Mouse (Mus musculus) hindbrain, embryonic 14.5 days (tissue): Measurements from ENCODE around the gene Txnrd2. TPM values are rescaled to one million over a fixed set of nuclear protein-coding genes. Genes with fewer than 3 reads are reported as not detected.

Source experiments
- ATAC-seq: fragments of 200-750 bp; cut with Nextera tagmentation; 2 replicates; pipeline ENCODE4 v1.8.0; 2017; ENCODE audit warnings: moderate number of reproducible peaks, mild to moderate bottlenecking, moderate TSS enrichment, moderate library complexity; ENCODE audit not compliant: low FRiP score
- DNase-seq: peaks from one replicate; pipeline ENCODE4 v3.0.0-alpha.2; 2015; ENCODE audit warnings: low spot score
- H3K27ac ChIP-seq: fragments of 300-500 bp; sonication (generic); 2 replicates; pipeline ENCODE4 v1.5.1; 2014; ENCODE audit warnings: mild to moderate bottlenecking, moderate library complexity
- H3K27me3 ChIP-seq: fragments of 300-500 bp; sonication (generic); 2 replicates; pipeline ENCODE4 v1.6.1; 2014; ENCODE audit warnings: mild to moderate bottlenecking, low read length, mixed read lengths; ENCODE audit not compliant: control insufficient read depth, insufficient read depth
- H3K36me3 ChIP-seq: fragments of 300-500 bp; sonication (generic); replicated peaks from 2 replicates; pipeline ENCODE4 v1.6.1; 2014; ENCODE audit not compliant: control insufficient read depth, insufficient read depth
- H3K4me1 ChIP-seq: fragments of 300-500 bp; sonication (generic); replicated peaks from 2 replicates; pipeline ENCODE4 v1.6.1; 2014; ENCODE audit warnings: antibody characterized with exemption, low read length, mixed read lengths; ENCODE audit not compliant: control insufficient read depth, insufficient read depth
- H3K4me2 ChIP-seq: fragments of 300-500 bp; sonication (generic); replicated peaks from 2 replicates; pipeline ENCODE4 v1.6.1; 2014; ENCODE audit warnings: mild to moderate bottlenecking, moderate library complexity
- H3K4me3 ChIP-seq: fragments of 300-500 bp; sonication (generic); replicated peaks from 2 replicates; pipeline ENCODE4 v1.5.1; 2014; ENCODE audit warnings: mild to moderate bottlenecking, low read length
- H3K9ac ChIP-seq: fragments of 300-500 bp; sonication (generic); 2 replicates; pipeline ENCODE4 v1.6.1; 2014
- H3K9me3 ChIP-seq: fragments of 300-500 bp; sonication (generic); 2 replicates; pipeline ENCODE4 v1.6.1; 2016; ENCODE audit warnings: low read length; ENCODE audit not compliant: control insufficient read depth
- WGBS: fragments of 180-500 bp; shearing (Covaris S2); extraction: QIAGEN DNeasy Blood & Tissue Kit; methylation state at CpG from one replicate; pipeline ENCODE4 v1.1.7; 2014; 5-methylcytosine and 5-hydroxymethylcytosine counted together
- polyA plus RNA-seq: library from polyadenylated mRNA; unstranded; fragments of >200 nt; fragmentation: Nextera tagmentation; extraction: Ambion mirVana; gene quantifications from 2 replicates; pipeline ENCODE4 v1.2.1, GENCODE M21; 2014

The Txnrd2 gene
- polyA plus RNA-seq, 1 experiment from 2014 or later, result 26.0 TPM

GRCm38 (mm10) chr16:18400472-18401216, 25.5 kb upstream of the Txnrd2 start:
- H3K4me2 ChIP-seq, result peak overlapping the region; percentile 19; the same call in 1 of the 2 replicates
- DNase-seq (peak; percentile 76), ATAC-seq (peak; percentile 83)
- 11% methylated on average over 7 of the region's 7 CpGs for WGBS
- H3K4me1 ChIP-seq, result peaks cover 42% of the 10 kb centered on the region
- no peak overlapping the region for H3K4me3 ChIP-seq
- peaks cover 87% of the 10 kb centered on the region for H3K36me3 ChIP-seq
- peak overlapping the region; percentile 58 for H3K27ac ChIP-seq
- no peak overlapping the region for H3K9ac ChIP-seq
- H3K9me3 ChIP-seq, result no peaks in the 10 kb centered on the region
- H3K27me3 ChIP-seq, result no peaks in the 10 kb centered on the region

- no peak for DNase-seq
- Histone ChIP-seq H3K27me3 (no peaks in the 10 kb centered on the region), H3K36me3 (peaks cover 94% of the 10 kb centered on the region), H3K9ac (no peak overlapping the region), H3K9me3 (no peaks in the 10 kb centered on the region), H3K4me2 (no peak overlapping the region), H3K27ac (no peak overlapping the region), H3K4me1 (peaks cover 30% of the 10 kb centered on the region), H3K4me3 (no peak overlapping the region)
- WGBS, result 87% methylated on average over 12 of the region's 12 CpGs
- no peak for ATAC-seq
These were observed 22.9 kb upstream of the Txnrd2 start for GRCm38 (mm10) chr16:18403285-18403684.

GRCm38 (mm10) chr16:18405091-18405854, 20.9 kb upstream of the Txnrd2 start:
- Histone ChIP-seq H3K9ac (no peak overlapping the region), H3K4me2 (no peak overlapping the region), H3K36me3 (peaks cover 83% of the 10 kb centered on the region), H3K9me3 (no peaks in the 10 kb centered on the region), H3K4me1 (peaks cover 16% of the 10 kb centered on the region), H3K4me3 (no peak overlapping the region), H3K27me3 (no peaks in the 10 kb centered on the region), H3K27ac (no peak overlapping the region)
- WGBS, result 87% methylated on average over 13 of the region's 13 CpGs
- ATAC-seq (no peak), DNase-seq (no peak)

GRCm38 (mm10) chr16:18405876-18406275, 20.3 kb upstream of the Txnrd2 start:
- WGBS, result 68% methylated on average over 2 of the region's 2 CpGs
- ATAC-seq (no peak), DNase-seq (no peak)
- Histone ChIP-seq H3K4me1 (peaks cover 16% of the 10 kb centered on the region; the same call in 1 of the 2 replicates), H3K36me3 (peaks cover 86% of the 10 kb centered on the region), H3K4me3 (no peak overlapping the region), H3K27ac (no peak overlapping the region), H3K9ac (no peak overlapping the region), H3K4me2 (no peak overlapping the region), H3K27me3 (no peaks in the 10 kb centered on the region), H3K9me3 (no peaks in the 10 kb centered on the region)

- Histone ChIP-seq H3K27me3 (no peaks in the 10 kb centered on the region), H3K9me3 (no peaks in the 10 kb centered on the region), H3K4me3 (no peak overlapping the region), H3K9ac (no peak overlapping the region), H3K4me2 (no peak overlapping the region), H3K4me1 (peaks cover 17% of the 10 kb centered on the region), H3K36me3 (peaks cover 86% of the 10 kb centered on the region), H3K27ac (no peak overlapping the region)
- DNase-seq (no peak), ATAC-seq (peak; percentile 19; the same call in 1 of the 2 replicates)
- WGBS, result 8% methylated on average over 2 of the region's 2 CpGs
These were observed 19.9 kb upstream of the Txnrd2 start for GRCm38 (mm10) chr16:18406293-18406692.

- ATAC-seq, result no peak
- Histone ChIP-seq H3K9me3 (no peaks in the 10 kb centered on the region), H3K27me3 (no peaks in the 10 kb centered on the region), H3K4me3 (no peak overlapping the region), H3K36me3 (peaks cover 73% of the 10 kb centered on the region), H3K4me2 (no peak overlapping the region), H3K9ac (no peak overlapping the region), H3K4me1 (peaks cover 15% of the 10 kb centered on the region), H3K27ac (no peak overlapping the region)
- 58% methylated on average over 7 of the region's 7 CpGs for WGBS
- no peak for DNase-seq
These were observed 18.3 kb upstream of the Txnrd2 start for GRCm38 (mm10) chr16:18407912-18408311.

GRCm38 (mm10) chr16:18409776-18410175, 16.4 kb upstream of the Txnrd2 start:
- peaks cover 54% of the 10 kb centered on the region for H3K36me3 ChIP-seq
- WGBS, result 68% methylated on average over 4 of the region's 4 CpGs
- no peak overlapping the region for H3K4me3 ChIP-seq
- no peak overlapping the region for H3K4me2 ChIP-seq
- no peak overlapping the region for H3K27ac ChIP-seq
- H3K9me3 ChIP-seq, result no peaks in the 10 kb centered on the region
- no peak overlapping the region for H3K9ac ChIP-seq
- ATAC-seq (no peak), DNase-seq (no peak)
- peaks cover 15% of the 10 kb centered on the region for H3K4me1 ChIP-seq
- H3K27me3 ChIP-seq, result no peaks in the 10 kb centered on the region

GRCm38 (mm10) chr16:18410418-18410817, 15.8 kb upstream of the Txnrd2 start:
- Histone ChIP-seq H3K4me2 (no peak overlapping the region), H3K4me1 (peaks cover 15% of the 10 kb centered on the region), H3K27ac (no peak overlapping the region), H3K9ac (no peak overlapping the region), H3K9me3 (no peaks in the 10 kb centered on the region), H3K27me3 (no peaks in the 10 kb centered on the region), H3K36me3 (peaks cover 48% of the 10 kb centered on the region), H3K4me3 (no peak overlapping the region)
- DNase-seq (no peak), ATAC-seq (no peak)
- WGBS, result 78% methylated on average over 5 of the region's 5 CpGs

- no peak overlapping the region for H3K4me2 ChIP-seq
- no peaks in the 10 kb centered on the region for H3K27me3 ChIP-seq
- WGBS, result 47% methylated on average over 13 of the region's 13 CpGs
- no peak overlapping the region for H3K4me3 ChIP-seq
- 0 out of 2 replicates have a peak, but pooled peaks have one; percentile 6 for ATAC-seq
- 0 out of 2 replicates have a peak overlapping the region, but pooled peaks have one; percentile 29 for H3K27ac ChIP-seq
- H3K9me3 ChIP-seq, result no peaks in the 10 kb centered on the region
- no peak for DNase-seq
- H3K4me1 ChIP-seq, result peaks cover 15% of the 10 kb centered on the region
- H3K36me3 ChIP-seq, result peaks cover 41% of the 10 kb centered on the region
- H3K9ac ChIP-seq, result no peak overlapping the region
These were observed 15.0 kb upstream of the Txnrd2 start for GRCm38 (mm10) chr16:18411026-18411649.
